ENCODE assay signal across 8 mouse cellular contexts in genomic region chr11:79965896-79966295, GRCm38 (mm10). TPM values are rescaled to one million over a fixed set of nuclear protein-coding genes. Genes with fewer than 3 reads are reported as not detected.
DNase-seq lines count a peak whose midpoint lies in the region.

No protein-coding gene starts in this region.

- peak; percentile 7 for DNase-seq in gastrocnemius, adult 18-20 months (ENCODE audit: low spot score)
- DNase-seq in gastrocnemius, adult 8-10 months (ENCODE audit: low spot score in 2 of 2): no peak
- peak; percentile 19 for DNase-seq in right cerebral cortex, adult 18-20 months
- DNase-seq in right cerebral cortex, postnatal 25 days: no peak
- peak; percentile 10 to 60 for DNase-seq in layer of hippocampus, adult 18-20 months (ENCODE audit: low spot score in 2 of 2)
- peak; percentile 66 for DNase-seq in testis, postnatal 10 days (ENCODE audit: low spot score)
- no peak for DNase-seq in c-Kit-positive CD71-positive TER-119-positive erythroid progenitor cells, embryonic 14.5 days (ENCODE audit: low spot score)
- no peak for DNase-seq in thymus, postnatal 10 days (ENCODE audit: low spot score in 2 of 2)

RNA-seq across cellular contexts. Expression of gene Utp6, which starts 3.7 kb away (rescaled TPM):
- 10 to 100 TPM; 26.4 to 33.1 TPM for total RNA-seq in gastrocnemius, adult 18-20 months (2021)
- total RNA-seq in gastrocnemius, adult 8-10 months (2022): 10 to 100 TPM; 28.0 to 36.7 (median 29.4) TPM
- total RNA-seq in layer of hippocampus, adult 18-20 months (2021): 10 to 100 TPM; 32.3 to 36.7 TPM

RNA-seq across cellular contexts. Expression of gene Suz12, which starts 27.0 kb away (rescaled TPM):
- total RNA-seq in gastrocnemius, adult 18-20 months (2021): 10 to 100 TPM; 18.3 to 18.8 TPM
- 10 to 100 TPM; 19.2 to 24.1 (median 21.6) TPM for total RNA-seq in gastrocnemius, adult 8-10 months (2022)
- 10 to 100 TPM; 36.9 to 37.0 TPM for total RNA-seq in layer of hippocampus, adult 18-20 months (2021)

Comparison
In these comparisons a context has a peak if more than half of its experiments do, and no peak if none do; other contexts are left out.
1. DNase-seq: peak in gastrocnemius, adult 18-20 months (single experiment), right cerebral cortex, adult 18-20 months (single experiment), layer of hippocampus, adult 18-20 months (2 of 2) and testis, postnatal 10 days (single experiment); none in gastrocnemius, adult 8-10 months (0 of 2), right cerebral cortex, postnatal 25 days (single experiment), c-Kit-positive CD71-positive TER-119-positive erythroid progenitor cells, embryonic 14.5 days (single experiment) and thymus, postnatal 10 days (0 of 2).